Mouse (Mus musculus) retina, adult 2 months (tissue): ENCODE data around the gene Skap1.
A peak's percentile ranks its signal among the peaks of the same experiment; 100 is the strongest.
"Not testable (repeated sequence)": the region's sequence is repeated elsewhere in the genome, so short reads cannot be mapped to it uniquely, and the experiment has no call there.

Experiments used
- DNase-seq: peaks from one replicate; pipeline ENCODE4 v3.0.0-alpha.2; 2012; ENCODE audit warnings: low read depth, low spot score

Gene Skap1

DNA sequence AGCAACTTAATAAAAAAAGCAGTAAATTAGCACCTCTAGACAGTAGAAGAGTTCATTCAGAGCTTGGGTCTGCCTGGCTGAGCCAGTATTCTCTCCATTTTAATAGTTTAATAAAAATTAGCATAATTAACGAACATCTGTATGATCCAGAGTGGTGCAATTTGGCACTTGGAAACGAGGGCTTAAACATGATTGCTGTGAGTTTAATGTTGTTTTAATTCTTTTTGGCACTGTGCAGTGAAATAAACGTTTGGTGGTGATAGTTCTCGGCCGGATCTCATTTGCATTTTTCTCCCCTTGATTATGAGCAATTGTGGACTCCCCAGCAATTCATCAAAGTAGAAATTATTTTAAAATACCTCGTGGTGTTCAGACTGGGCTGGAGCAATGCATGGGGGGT is 282.3 kb downstream of the Skap1 start:
- DNase-seq, result no peak

DNA sequence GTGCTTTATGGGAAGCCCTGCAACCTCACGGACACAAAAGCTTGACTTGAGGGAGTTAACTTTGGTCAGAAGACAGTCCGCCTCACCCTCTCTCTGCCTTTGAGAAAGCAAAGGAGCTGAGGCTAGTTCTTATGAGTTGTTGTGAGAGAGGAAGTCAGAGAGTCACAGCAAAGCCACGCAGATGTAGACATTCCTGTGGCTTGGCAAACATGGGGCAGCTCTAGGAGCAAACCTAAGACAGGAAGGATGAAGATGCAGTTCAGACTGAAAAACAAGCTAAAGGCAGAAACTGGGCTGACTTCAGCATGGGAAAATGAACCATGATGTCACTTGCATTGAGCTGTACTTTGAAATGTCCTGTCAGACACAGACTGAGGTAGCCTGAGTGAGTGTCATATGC is 283.2 kb downstream of the Skap1 start:
- DNase-seq, result no peak

DNA sequence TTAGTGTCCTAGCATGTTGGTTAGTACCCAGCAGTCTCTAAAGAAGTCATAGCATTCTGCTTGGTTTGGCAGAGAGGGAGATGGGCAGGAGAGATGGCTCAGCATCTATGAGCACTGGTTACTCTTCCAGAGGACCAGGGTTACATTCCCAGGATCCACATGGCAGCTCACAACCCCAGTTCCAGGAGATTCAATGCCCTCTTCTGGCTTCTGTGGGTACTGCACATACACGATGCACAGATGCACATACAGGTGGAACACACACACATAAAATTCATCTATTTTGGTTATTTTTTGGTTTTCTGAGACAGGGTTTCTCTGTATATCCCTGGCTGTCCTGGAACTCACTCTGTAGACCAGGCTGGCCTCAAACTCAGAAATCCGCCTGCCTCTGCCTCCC is 290.9 kb downstream of the Skap1 start:
- DNase-seq, result no peak

DNA sequence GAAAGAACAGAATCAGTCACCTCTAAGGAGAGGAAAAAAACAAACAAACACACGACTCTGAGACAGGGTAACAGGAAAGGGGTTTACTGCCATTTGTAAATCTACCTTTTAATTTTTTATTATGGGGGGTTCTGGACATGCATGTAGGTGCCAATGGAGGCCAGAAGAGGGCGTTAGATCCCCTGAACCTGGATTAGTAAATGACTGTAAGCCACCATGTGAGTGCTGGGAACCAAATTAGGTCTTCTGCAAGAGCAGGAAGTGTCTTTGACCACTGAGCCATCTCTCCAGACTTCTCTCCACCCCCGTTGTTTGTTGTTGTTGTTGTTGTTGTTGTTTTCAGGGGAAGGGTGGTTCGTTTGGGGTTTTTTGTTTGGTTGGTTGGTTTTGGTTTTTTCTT is 293.0 kb downstream of the Skap1 start:
- DNase-seq, result no peak

DNA sequence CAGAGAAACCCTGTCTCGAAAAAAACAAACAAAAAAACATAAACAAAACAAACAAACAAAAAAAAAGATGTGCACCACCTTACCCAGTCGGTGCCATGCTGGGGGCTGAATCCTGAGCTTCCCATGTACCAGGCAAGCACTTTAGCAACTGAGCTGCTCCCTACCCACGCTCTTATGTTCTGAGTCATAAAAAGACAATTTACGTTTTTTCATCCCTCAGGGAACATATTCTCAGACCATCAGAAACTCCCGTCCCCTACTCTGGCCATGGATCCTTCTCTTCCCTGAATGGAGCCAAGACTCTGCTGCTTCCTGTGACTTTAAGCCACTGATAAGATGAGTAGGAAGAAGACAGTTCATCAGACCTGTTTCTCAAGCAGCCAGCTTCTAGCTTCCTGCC is 294.0 kb downstream of the Skap1 start:
- DNase-seq, result no peak

DNA sequence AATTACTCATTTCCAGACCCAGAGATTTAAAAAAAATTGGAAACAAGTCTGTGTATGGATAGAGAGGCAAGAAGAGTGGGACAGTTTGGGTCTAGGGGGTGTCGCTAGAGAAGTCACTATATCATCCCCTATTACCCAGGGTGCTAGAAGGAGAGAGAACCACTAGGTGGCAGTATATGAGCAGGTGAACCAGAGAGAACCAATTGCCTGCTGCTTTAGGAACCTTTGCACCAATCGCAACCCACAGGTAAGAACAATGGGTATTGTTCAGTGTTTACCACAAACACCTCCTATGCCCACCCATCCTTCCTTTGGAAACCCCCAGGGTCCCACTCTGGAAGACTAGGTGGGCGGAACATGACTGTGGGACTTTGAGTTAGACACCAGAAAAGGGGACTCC is 295.6 kb downstream of the Skap1 start:
- peak; percentile 44 for DNase-seq

DNA sequence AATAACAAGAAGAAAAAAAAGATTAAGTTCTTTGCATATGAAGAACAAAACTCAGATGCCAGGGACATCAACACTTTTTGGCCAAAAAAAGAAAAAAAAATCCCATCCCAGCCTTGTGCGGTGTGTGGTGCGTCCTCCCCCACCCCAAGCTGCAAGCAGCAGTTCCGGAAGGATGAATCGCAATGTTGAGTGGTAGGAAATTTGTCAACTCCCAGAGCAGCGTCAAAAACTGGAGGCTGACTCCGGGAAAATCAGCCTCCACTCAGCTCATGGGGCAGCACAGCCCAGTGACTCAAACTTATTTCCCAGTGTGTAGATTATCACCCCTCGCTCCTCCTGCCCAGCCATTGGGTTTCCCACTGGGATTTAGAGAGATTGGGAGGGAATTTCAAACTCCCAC is 297.6 kb downstream of the Skap1 start:
- DNase-seq, result no peak

DNA sequence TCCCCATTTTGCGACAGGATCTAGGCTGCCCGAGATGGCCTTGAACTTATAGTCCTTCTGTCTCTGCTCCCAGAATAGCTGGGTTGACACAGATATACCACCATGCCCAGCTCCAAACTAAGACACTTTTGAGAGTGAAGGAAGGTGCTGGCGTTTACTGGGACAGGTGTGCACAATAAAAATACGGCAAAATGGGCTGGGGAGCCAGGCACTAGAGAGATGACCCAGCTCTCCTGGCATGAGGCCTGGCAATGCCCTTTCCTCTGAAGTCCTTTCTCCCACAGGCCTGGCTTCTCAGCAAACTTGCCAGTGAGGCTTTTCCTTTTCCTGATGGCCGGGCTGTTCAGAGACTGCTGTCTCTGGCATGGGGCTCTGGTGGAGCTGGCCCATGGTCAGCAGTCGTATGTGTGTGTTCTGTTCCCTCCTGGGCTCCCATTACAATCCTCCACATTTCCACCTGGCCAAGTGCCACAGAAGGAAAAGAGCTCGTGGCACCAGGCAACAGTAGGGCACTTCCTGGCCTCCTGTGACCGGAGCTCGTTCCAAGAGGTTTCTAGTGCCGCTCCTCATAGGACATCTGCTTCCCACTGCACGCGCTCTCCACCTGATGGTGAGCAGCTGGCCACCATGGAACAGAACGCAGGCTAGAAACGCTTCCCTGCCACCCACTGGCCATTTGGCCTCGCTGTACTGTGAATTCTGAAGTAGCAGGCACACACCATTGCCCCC is 298.5 kb downstream of the Skap1 start:
- no peak for DNase-seq

DNA sequence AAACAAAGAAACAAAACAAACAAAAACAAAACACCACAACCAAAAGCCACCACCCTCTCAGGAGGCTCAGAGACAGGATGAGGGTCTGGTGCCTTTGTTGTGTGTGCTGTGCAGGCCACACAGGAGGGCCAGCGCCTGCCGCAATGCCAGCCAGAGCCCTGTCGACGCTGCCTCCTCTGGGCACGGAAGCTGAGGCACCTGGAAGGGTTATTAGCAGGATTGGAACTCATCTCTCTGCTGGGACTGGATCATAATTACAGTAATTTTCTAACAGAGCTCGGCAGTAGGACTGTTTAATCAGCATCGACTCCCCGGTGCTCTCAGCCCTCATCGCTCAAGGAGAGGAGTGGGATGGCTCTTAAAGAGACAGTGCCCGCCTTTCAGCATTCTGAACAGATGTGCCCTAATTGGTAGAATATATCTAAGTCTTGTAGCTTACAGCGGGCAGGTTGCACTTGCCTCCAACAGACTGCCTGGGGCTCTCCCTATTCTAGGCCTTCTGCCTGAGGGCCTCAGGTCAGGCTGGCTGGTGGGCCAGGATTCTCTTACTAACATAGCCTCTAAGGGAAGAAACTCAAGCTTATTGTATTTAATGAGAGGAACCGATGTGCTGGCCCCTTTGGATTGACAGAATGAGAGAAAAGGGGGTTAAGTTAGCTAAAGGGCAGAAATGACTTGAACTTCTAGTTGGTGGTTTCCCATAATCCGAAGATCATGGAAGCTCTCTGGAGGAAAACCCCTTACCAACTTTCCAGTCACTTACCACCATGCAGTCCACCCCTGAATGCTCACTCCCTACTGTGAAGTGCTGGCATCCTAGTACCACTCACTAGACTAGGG is 300.3 kb downstream of the Skap1 start:
- no peak for DNase-seq

DNA sequence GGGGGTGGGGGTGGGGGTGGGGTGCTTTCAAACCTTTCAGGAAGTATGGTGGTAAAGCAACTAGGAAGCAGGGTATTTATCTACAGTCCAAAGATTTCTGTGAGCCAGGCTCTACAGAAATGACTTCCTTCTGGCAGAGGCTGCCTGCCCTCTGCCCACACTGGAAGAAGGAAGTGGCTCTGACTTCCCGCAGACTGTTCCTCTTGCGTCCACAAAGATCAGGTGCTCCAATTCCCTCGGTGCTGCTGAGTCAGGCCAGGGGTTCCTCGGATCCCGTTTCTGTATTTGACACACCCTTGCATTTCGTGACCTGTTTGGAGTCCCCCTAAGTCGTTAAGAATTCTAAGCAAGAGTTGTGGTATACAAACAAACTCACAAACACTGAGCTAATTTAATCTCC is 301.3 kb downstream of the Skap1 start:
- no peak for DNase-seq

DNA sequence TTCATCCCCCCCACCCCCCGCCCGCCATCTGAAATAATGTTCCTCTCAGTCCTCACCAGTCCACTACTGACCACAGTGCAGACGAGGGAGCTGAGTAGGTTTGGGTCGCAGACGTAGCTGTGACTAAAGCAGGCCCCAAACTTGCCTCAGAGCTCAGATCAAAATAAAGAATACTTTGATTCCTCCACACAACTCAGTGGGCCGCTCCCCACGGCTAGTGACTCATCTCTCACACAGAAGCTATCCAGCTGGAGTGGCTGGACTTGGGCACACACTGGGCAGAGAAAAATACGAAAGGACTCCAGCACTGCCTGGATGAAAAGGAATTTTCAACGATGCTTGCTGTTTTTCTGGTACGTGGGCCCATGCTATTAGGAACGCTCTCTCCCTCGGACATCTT is 302.2 kb downstream of the Skap1 start:
- DNase-seq, result no peak

DNA sequence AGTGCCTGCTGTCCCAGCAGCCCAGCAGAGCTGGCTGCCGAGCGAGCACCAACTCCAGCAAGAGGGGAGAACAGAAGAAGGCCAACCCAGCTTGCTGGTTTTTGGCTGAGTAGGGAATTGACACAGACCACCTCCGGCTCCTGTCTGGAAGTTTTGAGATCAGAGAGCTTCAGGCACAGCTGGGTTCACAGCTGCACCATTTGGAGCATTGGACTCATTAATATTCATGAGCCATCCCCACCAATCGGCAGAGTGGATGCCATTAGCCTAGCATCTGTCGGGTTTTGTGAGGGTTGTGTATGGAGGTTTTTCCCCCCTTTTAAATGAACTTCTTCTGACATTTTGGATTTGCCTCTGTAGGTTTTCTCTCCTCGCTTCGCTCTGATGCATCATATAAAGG is 302.7 kb downstream of the Skap1 start:
- DNase-seq, result no peak

DNA sequence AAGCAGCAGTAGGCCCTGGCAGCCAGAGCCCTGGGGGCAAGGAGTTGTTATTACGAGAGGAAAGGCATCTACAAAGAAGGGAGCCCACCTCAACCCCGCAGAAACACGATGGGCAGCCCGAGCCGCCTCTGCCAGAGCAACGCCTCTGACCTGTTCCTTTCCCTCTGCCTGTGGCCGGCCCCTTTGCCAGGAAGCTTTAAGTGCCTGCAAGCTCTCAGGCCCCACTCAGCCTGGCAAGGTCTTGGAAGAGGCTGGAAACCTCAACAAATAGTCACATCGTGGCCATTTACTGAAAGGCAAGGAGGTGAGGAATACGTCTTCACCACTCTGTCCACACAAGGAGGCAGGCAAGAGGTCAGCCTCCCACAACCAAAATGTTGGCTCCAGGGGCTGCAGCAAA is 303.8 kb downstream of the Skap1 start:
- no peak for DNase-seq

DNA sequence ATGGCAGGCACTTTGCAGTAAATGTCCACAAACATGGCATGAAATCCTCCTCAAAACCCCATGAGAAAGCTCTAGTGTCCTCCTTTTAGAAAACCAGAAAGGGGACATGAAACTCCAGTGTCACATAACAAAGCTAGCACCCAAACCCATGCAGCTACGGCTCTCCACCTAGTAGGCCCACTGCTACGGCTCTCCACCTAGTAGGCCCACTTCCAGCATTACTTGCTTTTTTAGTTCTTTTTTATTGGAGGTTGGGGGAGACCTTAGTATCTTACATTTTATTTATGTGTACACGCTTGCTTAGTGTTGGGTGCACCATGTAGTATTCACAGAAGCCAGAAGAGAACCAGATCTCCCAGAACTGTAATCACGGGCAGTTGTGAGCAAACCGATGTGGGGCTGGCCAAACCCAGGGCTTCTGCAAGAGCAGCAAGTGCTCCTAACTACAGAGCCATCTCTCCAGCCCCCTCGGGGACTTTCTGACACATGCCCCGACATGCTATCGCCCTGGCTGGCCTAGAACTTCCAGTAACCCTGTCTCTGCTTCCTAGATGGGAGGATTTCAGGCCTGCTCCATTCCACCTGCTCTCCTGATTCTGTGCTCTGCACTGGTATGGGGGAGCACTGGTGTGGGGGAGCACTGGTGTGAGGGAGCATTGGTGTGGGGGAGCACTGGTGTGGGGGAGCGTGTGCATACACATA is 307.0 kb downstream of the Skap1 start:
- DNase-seq, result no peak

DNA sequence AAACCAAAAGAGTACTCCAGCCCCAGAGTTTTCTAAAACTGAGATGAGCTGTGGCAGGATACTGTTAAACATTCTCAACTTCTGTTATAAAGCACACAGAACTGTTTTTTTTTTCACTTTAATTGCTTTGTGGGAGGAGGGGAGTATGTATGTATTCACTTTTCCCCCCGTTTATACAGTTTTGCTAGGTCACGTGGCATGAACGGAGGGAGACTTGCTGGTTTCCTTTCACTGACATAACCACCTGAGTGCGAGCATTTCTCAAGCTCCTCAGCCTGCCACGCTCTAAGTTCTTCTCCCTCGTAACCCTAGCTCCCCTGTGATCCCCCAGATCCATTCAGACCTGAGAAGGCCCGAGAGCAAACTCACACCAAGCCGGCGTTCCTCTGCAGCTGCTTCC is 308.0 kb downstream of the Skap1 start:
- no peak for DNase-seq

DNA sequence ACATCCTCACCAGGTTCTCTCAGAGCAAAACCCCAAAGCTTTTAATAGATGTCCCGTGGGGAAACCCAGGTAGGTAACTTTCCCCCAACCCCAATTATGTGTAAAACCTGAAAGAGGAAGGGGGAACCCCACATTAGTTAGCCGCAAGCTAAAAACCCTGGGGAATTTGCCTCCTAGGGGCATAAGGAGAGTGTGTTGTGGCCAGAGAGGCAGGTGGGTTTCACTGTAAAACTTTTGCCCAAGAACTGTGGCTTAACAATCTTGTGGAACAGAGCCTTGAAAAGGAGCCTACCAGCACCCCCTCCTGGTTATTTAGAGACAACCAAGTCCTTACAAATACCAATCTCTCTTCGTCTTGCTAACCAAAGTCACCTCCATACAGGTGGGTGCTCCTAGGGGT is 310.1 kb downstream of the Skap1 start:
- DNase-seq, result no peak

DNA sequence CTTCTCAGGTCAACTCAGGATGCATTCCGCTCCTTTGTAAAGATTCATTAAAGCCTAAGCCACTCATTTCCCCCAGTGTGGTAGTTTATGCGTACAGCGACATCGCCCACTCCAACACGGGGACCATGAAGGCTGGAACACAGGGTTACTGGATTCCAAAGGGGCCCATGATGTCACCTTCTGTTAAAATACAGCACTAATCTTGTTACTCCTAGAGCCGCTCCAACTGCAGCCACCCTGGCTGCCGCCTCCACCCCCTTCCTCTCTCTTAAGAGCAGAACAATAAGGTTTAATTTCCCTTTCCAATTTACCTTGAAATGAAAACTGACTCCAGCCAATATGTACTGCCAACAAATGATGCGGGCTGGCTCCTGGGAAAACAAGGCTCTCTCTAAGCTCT is 310.7 kb downstream of the Skap1 start:
- no peak for DNase-seq

DNA sequence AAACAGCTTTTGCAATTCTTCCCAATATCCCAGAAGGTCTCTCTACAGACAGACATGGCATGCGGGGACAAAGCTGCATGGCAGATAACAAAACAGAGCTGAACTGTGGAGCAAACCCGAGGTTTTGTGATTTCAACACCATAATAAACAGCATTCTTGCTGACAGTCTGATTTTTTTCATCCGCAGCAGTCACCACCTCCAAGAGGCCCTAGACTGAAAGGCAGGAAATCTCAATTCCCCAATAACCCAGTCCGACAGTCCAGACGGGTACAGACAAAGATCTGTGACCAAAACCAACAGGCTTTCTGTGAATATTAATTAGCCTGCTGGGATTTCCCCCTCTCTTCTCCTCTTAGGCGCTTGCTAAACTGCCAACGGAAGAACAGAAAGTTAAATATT is 311.3 kb downstream of the Skap1 start:
- no peak for DNase-seq

DNA sequence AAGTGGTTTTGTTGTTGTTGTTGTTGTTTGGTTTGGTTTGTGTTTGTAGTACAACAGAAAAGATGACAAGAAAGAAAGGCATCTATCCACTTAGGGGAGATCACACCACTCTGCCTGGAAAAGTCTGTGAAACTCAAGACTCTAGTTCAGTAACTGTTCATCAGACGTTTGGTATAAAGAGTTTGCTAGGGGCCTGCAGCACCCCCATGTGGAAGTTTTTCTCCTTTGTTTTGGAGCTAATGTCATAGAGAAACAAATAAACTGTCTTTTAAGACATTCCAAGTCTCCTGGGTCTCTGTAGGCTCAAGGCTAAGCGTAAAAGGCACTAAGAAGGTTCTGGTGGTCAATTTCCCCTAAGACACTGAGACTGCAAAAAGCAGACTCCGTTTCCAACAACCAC is 311.7 kb downstream of the Skap1 start:
- DNase-seq, result no peak

DNA sequence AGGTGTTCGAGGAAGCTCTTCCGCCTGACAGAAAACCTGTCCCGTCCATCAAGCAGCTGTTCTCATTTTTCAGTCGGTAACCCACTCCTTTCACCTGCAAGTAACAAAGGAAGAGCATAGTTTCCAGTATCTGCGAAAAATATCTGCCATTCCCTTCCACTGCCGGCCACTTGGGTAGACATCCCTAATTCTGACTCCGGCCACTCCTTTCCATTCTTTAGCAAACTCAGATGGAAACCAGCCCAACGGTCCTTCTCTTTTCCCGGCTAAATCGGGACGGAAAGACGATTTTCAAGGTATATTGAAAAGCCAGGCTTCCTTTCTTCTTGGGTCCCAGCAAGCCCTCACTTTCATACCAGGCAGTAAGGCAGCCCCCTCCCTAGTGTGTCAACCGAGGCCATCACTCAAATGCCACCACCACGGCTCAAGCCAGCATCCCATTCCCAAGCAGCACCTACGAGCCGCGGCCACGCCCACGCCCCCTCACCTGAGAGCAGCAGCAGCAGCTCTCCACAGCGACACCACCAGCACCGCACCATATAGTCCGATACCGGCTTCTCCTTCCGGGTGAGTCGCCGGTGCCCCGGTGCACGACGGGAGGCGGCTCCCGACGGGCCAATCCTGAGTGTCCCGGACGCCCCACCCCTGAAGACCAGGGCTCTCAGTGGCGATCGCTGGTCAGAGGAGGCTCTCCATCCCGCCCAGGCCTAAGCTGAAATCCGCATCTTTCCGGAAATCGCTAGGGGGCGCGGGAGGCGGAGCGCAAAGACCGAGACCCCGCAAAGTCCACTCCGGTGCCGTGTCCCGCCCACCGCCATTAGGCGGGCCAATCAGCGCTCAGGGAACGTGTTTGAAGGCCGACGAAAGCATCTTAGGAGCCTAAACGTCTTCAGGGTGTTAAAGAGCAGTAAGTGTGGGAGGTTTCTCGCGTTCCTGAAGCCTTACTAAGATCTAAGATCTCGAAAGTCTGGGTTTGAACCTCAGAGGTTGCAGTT is 312.9 kb downstream of the Skap1 start, which contains the start of gene Snx11:
Gene Snx11 (minus strand): TSS at position 592 of the 995 bp plus-strand sequence.
- DNase-seq, result peak; percentile 98

DNA sequence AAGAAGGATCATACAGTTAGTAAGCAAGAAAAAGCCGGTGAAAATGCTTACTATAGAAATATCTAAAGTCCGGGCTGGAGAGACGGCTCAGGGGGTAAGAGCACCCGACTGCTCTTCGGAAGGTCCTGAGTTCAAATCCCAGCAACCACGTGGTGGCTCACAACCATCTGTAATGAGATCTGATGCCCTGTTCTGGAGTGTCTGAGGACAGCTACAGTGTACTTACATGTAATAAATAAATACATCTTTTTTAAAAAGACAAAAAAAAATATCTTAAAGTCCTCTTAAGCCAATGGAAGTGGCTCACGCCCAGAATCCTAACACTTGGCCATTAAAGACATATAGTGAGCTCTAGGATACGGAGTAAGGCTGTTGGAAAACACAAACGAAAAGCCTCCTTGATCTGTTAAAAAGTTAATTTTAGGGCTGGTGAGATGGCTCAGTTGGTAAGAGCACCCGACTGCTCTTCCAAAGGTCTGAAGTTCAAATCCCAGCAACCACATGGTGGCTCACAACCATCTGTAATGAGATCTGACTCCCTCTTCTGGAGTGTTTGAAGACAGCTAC is 313.8 kb downstream of the Skap1 start:
- DNase-seq, result not testable (repeated sequence)
